Mouse (Mus musculus) embryo, embryonic 11.5 days (tissue): ENCODE results near the gene Olfr137.

Experiments
- DNase-seq: peaks from one replicate; pipeline ENCODE4 v3.0.0-alpha.2; 2012; ENCODE audit warnings: low read depth, low spot score

The Olfr137 gene

GRCm38 (mm10) chr17:38307470-38307869, at the start of gene Olfr137:
TSS of gene Olfr137 (minus strand) at chr17:38307570.
- DNase-seq, result no peak

- no peak for DNase-seq
These were observed 22.2 kb upstream of the Olfr137 start, which contains the start of gene Olfr136 for GRCm38 (mm10) chr17:38329531-38329930. TSS of gene Olfr136 (plus strand) at chr17:38329831.

GRCm38 (mm10) chr17:38260735-38261134, 46.6 kb downstream of the Olfr137 start, which contains the start of gene Olfr138:
TSS of gene Olfr138 (plus strand) at chr17:38261035.
- no peak for DNase-seq
